Mouse (Mus musculus) limb, embryonic 10.5 days (tissue): ENCODE results near the gene Pik3ap1. TPM values are rescaled to one million over a fixed set of nuclear protein-coding genes. Genes with fewer than 3 reads are reported as not detected.

Experiments used
- DNase-seq: peaks from one replicate; pipeline ENCODE4 v3.0.0-alpha.2; 2017; ENCODE audit warnings: low spot score
- H3K27ac ChIP-seq: fragments of 300-500 bp; sonication (generic); 2 replicates; pipeline ENCODE4 v1.5.1; 2016; ENCODE audit warnings: mild to moderate bottlenecking
- H3K27me3 ChIP-seq: fragments of 300-500 bp; sonication (generic); 2 replicates; pipeline ENCODE4 v1.6.1; 2016; ENCODE audit warnings: low read depth, mild to moderate bottlenecking; ENCODE audit not compliant: poor library complexity, severe bottlenecking
- H3K36me3 ChIP-seq: fragments of 300-500 bp; sonication (generic); 2 replicates; pipeline ENCODE4 v1.6.1; 2016; ENCODE audit warnings: mild to moderate bottlenecking, moderate library complexity
- H3K4me1 ChIP-seq: fragments of 300-500 bp; sonication (generic); 2 replicates; pipeline ENCODE4 v1.6.1; 2016
- H3K4me3 ChIP-seq: fragments of 300-500 bp; sonication (generic); 2 replicates; pipeline ENCODE4 v1.5.1; 2016; ENCODE audit warnings: mild to moderate bottlenecking, moderate library complexity
- H3K9me3 ChIP-seq: fragments of 300-500 bp; sonication (generic); replicated peaks from 2 replicates; pipeline ENCODE4 v1.6.1; 2016; ENCODE audit warnings: mild to moderate bottlenecking
- WGBS: fragments of 180-500 bp; shearing (Covaris S2); methylation state at CpG from one replicate; pipeline ENCODE4 v1.1.7; 2016; 5-methylcytosine and 5-hydroxymethylcytosine counted together
- polyA plus RNA-seq: library from polyadenylated mRNA; unstranded; fragments of >200 nt; fragmentation: Nextera tagmentation; extraction: Ambion mirVana; gene quantifications from 2 replicates; pipeline ENCODE4 v1.2.1, GENCODE M21; 2016

Gene Pik3ap1
- polyA plus RNA-seq, 1 experiment from 2014 or later: 0.96 TPM

- DNase-seq: no peak
These were observed 45.7 kb downstream of the Pik3ap1 start for GRCm38 (mm10) chr19:41339020-41339836.

GRCm38 (mm10) chr19:41338379-41338778 lies 46.5 kb downstream of the Pik3ap1 start:
- no peaks in the 10 kb centered on the region for H3K9me3 ChIP-seq
- no peaks in the 10 kb centered on the region for H3K36me3 ChIP-seq
- no peak for DNase-seq
- peaks cover 10% of the 10 kb centered on the region; the same call in 1 of the 2 replicates for H3K4me1 ChIP-seq
- H3K4me3 ChIP-seq: no peak overlapping the region
- H3K27ac ChIP-seq: no peak overlapping the region
- WGBS: 91% methylated on average over 6 of the region's 6 CpGs
- H3K27me3 ChIP-seq: no peaks in the 10 kb centered on the region

More at GRCm38 (mm10) chr19:41339020-41339836, 45.7 kb downstream of the Pik3ap1 start:
- 0 out of 2 replicates have a peak overlapping the region, but pooled peaks have one; percentile 46 for H3K27ac ChIP-seq
- no peaks in the 10 kb centered on the region for H3K36me3 ChIP-seq
- H3K27me3 ChIP-seq: no peaks in the 10 kb centered on the region
- 76% methylated on average over 21 of the region's 21 CpGs for WGBS
- no peaks in the 10 kb centered on the region for H3K9me3 ChIP-seq
- no peak overlapping the region for H3K4me3 ChIP-seq
- H3K4me1 ChIP-seq: peaks cover 10% of the 10 kb centered on the region; the same call in 1 of the 2 replicates

- H3K4me1 ChIP-seq: peaks cover 10% of the 10 kb centered on the region; the same call in 1 of the 2 replicates
- no peak overlapping the region for H3K4me3 ChIP-seq
- no peak for DNase-seq
- peaks cover 1% of the 10 kb centered on the region; the same call in 1 of the 2 replicates for H3K27me3 ChIP-seq
- no peaks in the 10 kb centered on the region for H3K36me3 ChIP-seq
- WGBS: 90% methylated on average over 3 of the region's 3 CpGs
- no peak overlapping the region for H3K27ac ChIP-seq
- no peaks in the 10 kb centered on the region for H3K9me3 ChIP-seq
These were observed 49.2 kb downstream of the Pik3ap1 start for GRCm38 (mm10) chr19:41335721-41336120.

- Histone ChIP-seq H3K27me3 (peaks cover 3% of the 10 kb centered on the region; the same call in 1 of the 2 replicates), H3K9me3 (no peaks in the 10 kb centered on the region), H3K27ac (no peak overlapping the region), H3K36me3 (no peaks in the 10 kb centered on the region), H3K4me3 (no peak overlapping the region), H3K4me1 (peaks cover 4% of the 10 kb centered on the region; the same call in 1 of the 2 replicates)
- whole genome bisulfite sequencing: 75% methylated on average over 8 of the region's 8 CpGs
- DNase-seq: no peak
These were observed 51.9 kb downstream of the Pik3ap1 start for GRCm38 (mm10) chr19:41332986-41333385.

- WGBS: 92% methylated on average over 12 of the region's 12 CpGs
- Histone ChIP-seq H3K4me1 (peaks cover 4% of the 10 kb centered on the region; the same call in 1 of the 2 replicates), H3K9me3 (no peaks in the 10 kb centered on the region), H3K27ac (no peak overlapping the region), H3K36me3 (no peaks in the 10 kb centered on the region), H3K4me3 (no peak overlapping the region), H3K27me3 (peaks cover 3% of the 10 kb centered on the region; the same call in 1 of the 2 replicates)
- no peak for DNase-seq
These were observed 52.7 kb downstream of the Pik3ap1 start for GRCm38 (mm10) chr19:41332228-41332627.

GRCm38 (mm10) chr19:41330401-41330800 lies 54.5 kb downstream of the Pik3ap1 start:
- Histone ChIP-seq H3K27ac (no peak overlapping the region), H3K4me1 (no peaks in the 10 kb centered on the region), H3K4me3 (no peak overlapping the region), H3K27me3 (peaks cover 3% of the 10 kb centered on the region; the same call in 1 of the 2 replicates), H3K36me3 (no peaks in the 10 kb centered on the region), H3K9me3 (no peaks in the 10 kb centered on the region)
- WGBS: 91% methylated on average over 7 of the region's 7 CpGs
- DNase-seq: no peak

- H3K4me1 ChIP-seq: no peaks in the 10 kb centered on the region
- H3K36me3 ChIP-seq: no peaks in the 10 kb centered on the region
- no peak overlapping the region for H3K27ac ChIP-seq
- no peaks in the 10 kb centered on the region for H3K9me3 ChIP-seq
- 93% methylated on average over 7 of the region's 7 CpGs for WGBS
- no peak for DNase-seq
- H3K27me3 ChIP-seq: peaks cover 3% of the 10 kb centered on the region; the same call in 1 of the 2 replicates
- H3K4me3 ChIP-seq: no peak overlapping the region
These were observed 54.9 kb downstream of the Pik3ap1 start for GRCm38 (mm10) chr19:41329961-41330360.

GRCm38 (mm10) chr19:41328743-41329142 lies 56.2 kb downstream of the Pik3ap1 start:
- H3K36me3 ChIP-seq: no peaks in the 10 kb centered on the region
- H3K4me3 ChIP-seq: no peak overlapping the region
- no peak for DNase-seq
- H3K27ac ChIP-seq: no peak overlapping the region
- H3K27me3 ChIP-seq: peaks cover 3% of the 10 kb centered on the region; the same call in 1 of the 2 replicates
- WGBS: 86% methylated on average over 9 of the region's 9 CpGs
- H3K4me1 ChIP-seq: no peaks in the 10 kb centered on the region
- no peaks in the 10 kb centered on the region for H3K9me3 ChIP-seq

GRCm38 (mm10) chr19:41323813-41324212 lies 61.1 kb downstream of the Pik3ap1 start:
- Histone ChIP-seq H3K27me3 (peaks cover 34% of the 10 kb centered on the region), H3K4me1 (no peaks in the 10 kb centered on the region), H3K4me3 (no peak overlapping the region), H3K36me3 (no peaks in the 10 kb centered on the region), H3K9me3 (no peaks in the 10 kb centered on the region), H3K27ac (no peak overlapping the region)
- no peak for DNase-seq

- WGBS: 85% methylated on average over 4 of the region's 4 CpGs
- H3K4me3 ChIP-seq: no peak overlapping the region
- H3K27me3 ChIP-seq: peaks cover 41% of the 10 kb centered on the region
- H3K36me3 ChIP-seq: no peaks in the 10 kb centered on the region
- no peaks in the 10 kb centered on the region for H3K9me3 ChIP-seq
- no peak overlapping the region for H3K27ac ChIP-seq
- DNase-seq: no peak
- no peaks in the 10 kb centered on the region for H3K4me1 ChIP-seq
These were observed 61.8 kb downstream of the Pik3ap1 start for GRCm38 (mm10) chr19:41323125-41323524.

GRCm38 (mm10) chr19:41321149-41321548 lies 63.8 kb downstream of the Pik3ap1 start:
- Histone ChIP-seq H3K27me3 (peaks cover 57% of the 10 kb centered on the region), H3K4me3 (no peak overlapping the region), H3K36me3 (no peaks in the 10 kb centered on the region), H3K4me1 (peaks cover 10% of the 10 kb centered on the region), H3K9me3 (no peaks in the 10 kb centered on the region), H3K27ac (no peak overlapping the region)
- DNase-seq: no peak
- WGBS: 92% methylated on average over 4 of the region's 4 CpGs

GRCm38 (mm10) chr19:41317315-41318095 lies 67.4 kb downstream of the Pik3ap1 start:
- no peak overlapping the region for H3K4me3 ChIP-seq
- no peak for DNase-seq
- H3K4me1 ChIP-seq: peaks cover 18% of the 10 kb centered on the region
- H3K27ac ChIP-seq: no peak overlapping the region
- H3K27me3 ChIP-seq: peaks cover 90% of the 10 kb centered on the region
- H3K36me3 ChIP-seq: no peaks in the 10 kb centered on the region
- 44% methylated on average over 11 of the region's 11 CpGs for WGBS
- H3K9me3 ChIP-seq: no peaks in the 10 kb centered on the region

GRCm38 (mm10) chr19:41314696-41315095 lies 70.2 kb downstream of the Pik3ap1 start:
- no peak overlapping the region for H3K4me3 ChIP-seq
- no peaks in the 10 kb centered on the region for H3K9me3 ChIP-seq
- no peak for DNase-seq
- H3K27me3 ChIP-seq: peaks cover 81% of the 10 kb centered on the region
- peaks cover 28% of the 10 kb centered on the region for H3K4me1 ChIP-seq
- no peaks in the 10 kb centered on the region for H3K36me3 ChIP-seq
- no peak overlapping the region for H3K27ac ChIP-seq
- WGBS: 83% methylated on average over 7 of the region's 7 CpGs
